Mouse (Mus musculus) ES-E14 (cell line): Measurements from ENCODE around the gene Adat2.

Experiments used
- CHD2 ChIP-seq: IDR thresholded peaks from 2 replicates; pipeline ENCODE4 v1.6.1; 2014; ENCODE audit warnings: mild to moderate bottlenecking, low read depth, low read length, inconsistent platforms
- HCFC1 ChIP-seq: IDR thresholded peaks from 2 replicates; pipeline ENCODE4 v1.6.1; 2012; ENCODE audit warnings: low read length, inconsistent platforms, borderline replicate concordance; ENCODE audit not compliant: insufficient read depth
- ZNF384 ChIP-seq: IDR thresholded peaks from 2 replicates; pipeline ENCODE4 v1.6.1; 2012; ENCODE audit warnings: low read depth, low read length, inconsistent platforms

GRCm38 (mm10) chr10:13521857-13522256 lies 30.8 kb upstream of the Adat2 start:
- TF ChIP-seq HCFC1: no peak
- TF ChIP-seq ZNF384: no peak
- TF ChIP-seq CHD2: no peak
